Mouse (Mus musculus) E14TG2a.4 (cell line): ENCODE measurements around the gene Adam10.

ENCODE experiments used
- CTCF ChIP-seq: conservative IDR thresholded peaks from 2 replicates; pipeline ENCODE4 v1.5.1; 2014; ENCODE audit warnings: low read length
- NANOG ChIP-seq: IDR thresholded peaks from 2 replicates; pipeline ENCODE4 v1.6.1; 2014; ENCODE audit warnings: borderline replicate concordance, low read length, mixed read lengths

- TF ChIP-seq CTCF (no peak), NANOG (no peak)
Observed at GRCm38 (mm10) chr9:70656130-70657007, 22.4 kb upstream of the Adam10 start, which contains the start of gene Gm10642.
